Mouse (Mus musculus) small intestine, adult 2 months (tissue): ENCODE data around the gene Egln2.

Experiments used
- CTCF ChIP-seq: fragments of 200-500 bp; IDR thresholded peaks from 2 replicates; pipeline ENCODE4 v1.5.1; 2012; ENCODE audit warnings: low read depth, mild to moderate bottlenecking, control low read depth, inconsistent platforms, low read length, moderate library complexity, mixed read lengths; ENCODE audit not compliant: insufficient replicate concordance, insufficient read length; ENCODE audit errors: extremely low read depth
- POLR2A ChIP-seq: fragments of 200-500 bp; IDR thresholded peaks from 2 replicates; pipeline ENCODE4 v1.6.1; 2012; ENCODE audit warnings: low read depth, mild to moderate bottlenecking, control low read depth, inconsistent platforms, low read length, moderate library complexity

DNA sequence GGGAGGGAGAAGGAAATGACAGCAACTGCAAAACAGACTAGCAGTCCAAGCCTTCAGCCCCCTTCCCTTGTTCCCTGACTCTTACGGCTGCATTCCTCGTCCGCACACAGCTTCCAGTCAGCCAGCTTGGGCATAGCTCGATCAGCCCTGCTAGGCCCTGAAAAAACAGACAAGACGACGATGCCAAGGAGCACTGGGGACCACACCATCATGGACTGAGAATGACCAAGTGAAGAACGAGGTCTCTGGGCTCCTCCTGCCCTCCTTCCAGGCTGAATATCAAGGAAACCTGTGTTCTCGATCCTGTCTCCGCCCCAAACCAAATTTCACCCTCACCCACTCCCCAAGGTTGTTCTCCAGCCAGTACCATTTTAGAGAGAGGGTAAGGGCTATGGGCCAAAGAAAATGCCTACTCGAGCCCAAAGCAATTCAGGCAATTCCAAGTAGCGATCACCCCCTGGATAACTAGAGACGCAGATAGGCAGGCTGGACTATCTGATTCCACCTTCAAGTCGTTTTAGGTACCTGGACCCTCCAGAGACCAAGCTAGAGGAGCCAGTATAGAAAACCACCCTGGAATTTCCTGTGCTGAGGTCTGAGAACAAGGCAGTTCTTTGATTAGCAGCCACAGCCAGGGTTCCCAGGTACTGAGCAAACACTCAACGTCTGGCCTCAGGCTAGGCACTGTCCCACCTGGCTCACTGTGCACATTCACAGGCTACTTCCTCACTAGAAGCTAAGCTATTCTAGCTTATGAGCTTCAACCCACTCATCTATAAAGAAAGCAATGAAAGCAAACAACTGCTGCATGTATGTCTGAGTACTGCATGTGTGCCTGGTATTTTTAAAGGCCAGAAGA, 14.5 kb upstream of the Egln2 start, which contains the start of the genes Gm21983 and Mia:
- TF ChIP-seq POLR2A = no peak
- no peak for TF ChIP-seq CTCF
